Mouse (Mus musculus) midbrain, embryonic 11.5 days (tissue): ENCODE results near the gene Ttc16. TPM values are rescaled to one million over a fixed set of nuclear protein-coding genes. Genes with fewer than 3 reads are reported as not detected.

Experiments
- ATAC-seq: fragments of 200-750 bp; cut with Nextera tagmentation; 2 replicates; pipeline ENCODE4 v1.8.0; 2017; ENCODE audit warnings: moderate TSS enrichment, moderate library complexity; ENCODE audit not compliant: low FRiP score
- DNase-seq: peaks from one replicate; pipeline ENCODE4 v3.0.0; 2015; ENCODE audit warnings: low spot score; ENCODE audit errors: missing footprints
- H3K27ac ChIP-seq: fragments of 300-500 bp; sonication (generic); 2 replicates; pipeline ENCODE4 v1.5.1; 2014; ENCODE audit warnings: low read depth, low read length
- H3K27me3 ChIP-seq: fragments of 300-500 bp; sonication (generic); 2 replicates; pipeline ENCODE4 v1.6.1; 2014; ENCODE audit warnings: mild to moderate bottlenecking, low read length, moderate library complexity, mixed read lengths; ENCODE audit not compliant: control insufficient read depth, insufficient read depth
- H3K36me3 ChIP-seq: fragments of 300-500 bp; sonication (generic); 2 replicates; pipeline ENCODE4 v1.6.1; 2014; ENCODE audit warnings: mild to moderate bottlenecking, low read length, moderate library complexity, mixed read lengths; ENCODE audit not compliant: control insufficient read depth, insufficient read depth
- H3K4me1 ChIP-seq: fragments of 300-500 bp; sonication (generic); 2 replicates; pipeline ENCODE4 v1.6.1; 2014; ENCODE audit warnings: low read length; ENCODE audit not compliant: control insufficient read depth, insufficient read depth
- H3K4me2 ChIP-seq: fragments of 300-500 bp; sonication (generic); 2 replicates; pipeline ENCODE4 v1.6.1; 2014; ENCODE audit warnings: mild to moderate bottlenecking, moderate library complexity
- H3K4me3 ChIP-seq: fragments of 300-500 bp; sonication (generic); 2 replicates; pipeline ENCODE4 v1.5.1; 2014; ENCODE audit warnings: low read depth, low read length
- H3K9ac ChIP-seq: fragments of 300-500 bp; sonication (generic); 2 replicates; pipeline ENCODE4 v1.6.1; 2014; ENCODE audit warnings: low read length
- H3K9me3 ChIP-seq: fragments of 300-500 bp; sonication (generic); 2 replicates; pipeline ENCODE4 v1.6.1; 2016; ENCODE audit warnings: low read length; ENCODE audit not compliant: control insufficient read depth
- WGBS: fragments of 180-500 bp; shearing (Covaris S2); extraction: QIAGEN DNeasy Blood & Tissue Kit; methylation state at CpG from one replicate; pipeline ENCODE4 v1.1.7; 2014; 5-methylcytosine and 5-hydroxymethylcytosine counted together
- polyA plus RNA-seq: library from polyadenylated mRNA; unstranded; fragments of >200 nt; fragmentation: Nextera tagmentation; extraction: Ambion mirVana; gene quantifications from 2 replicates; pipeline ENCODE4 v1.2.1, GENCODE M21; 2014

Gene Ttc16
- polyA plus RNA-seq, 1 experiment from 2014 or later, result 0.30 TPM

DNA sequence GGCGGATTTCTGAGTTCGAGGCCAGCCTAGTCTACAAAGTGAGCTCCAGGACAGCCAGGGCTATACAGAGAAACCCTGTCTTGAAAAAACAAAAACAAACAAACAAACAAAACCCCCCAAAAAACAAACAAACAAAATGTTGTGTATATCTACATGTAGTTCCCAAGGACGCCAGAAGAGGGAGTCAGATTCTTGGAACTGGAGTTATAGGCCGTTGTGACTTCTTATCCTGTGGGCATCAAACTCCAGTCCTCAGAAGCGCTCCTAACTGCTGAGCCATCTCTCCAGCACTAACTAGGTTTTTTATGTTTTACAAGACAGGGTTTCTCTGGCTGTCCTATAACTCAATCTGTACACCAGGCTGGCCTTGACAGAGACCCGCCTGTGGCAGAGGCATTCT, 11.7 kb upstream of the Ttc16 start:
- Histone ChIP-seq H3K36me3 (no peaks in the 10 kb centered on the region), H3K27me3 (no peaks in the 10 kb centered on the region), H3K9me3 (no peaks in the 10 kb centered on the region), H3K4me3 (no peak overlapping the region), H3K4me2 (no peak overlapping the region), H3K9ac (no peak overlapping the region), H3K4me1 (no peaks in the 10 kb centered on the region), H3K27ac (no peak overlapping the region)
- WGBS, result 65% methylated on average over 6 of the region's 6 CpGs
- no peak for DNase-seq
- no peak for ATAC-seq

DNA sequence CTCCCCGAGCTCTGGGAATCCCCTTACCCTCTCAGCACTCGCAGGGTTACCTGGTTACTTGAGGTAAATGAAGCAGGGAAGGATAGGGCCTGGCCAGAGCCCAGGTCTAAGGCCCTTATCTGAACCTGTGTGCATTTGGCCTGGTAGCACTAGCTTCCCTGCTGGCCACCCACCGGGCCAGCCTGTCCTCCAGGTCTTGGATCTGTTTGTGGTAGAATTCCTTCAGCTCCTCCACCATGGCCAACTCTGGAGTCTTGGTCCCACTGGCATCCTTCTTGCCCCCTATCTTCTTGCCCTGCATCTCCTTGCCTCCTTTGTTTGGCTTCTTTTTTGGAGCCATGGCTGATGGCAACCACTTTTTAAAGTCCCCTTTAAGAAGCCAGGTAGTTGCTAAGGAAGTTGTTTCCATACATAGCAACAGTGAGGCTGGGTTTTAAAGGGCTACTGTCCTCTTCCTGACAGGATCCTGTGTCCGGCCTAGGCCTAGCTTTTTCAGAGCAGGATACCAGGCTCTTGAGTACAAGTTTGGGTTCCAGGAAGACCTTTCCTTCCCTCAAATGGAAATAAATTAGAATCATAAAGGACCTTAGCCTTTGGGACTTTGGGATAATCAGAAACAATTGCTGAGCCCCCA, 8.7 kb upstream of the Ttc16 start, which contains the start of gene Cfap157:
Gene Cfap157, minus strand, starts transcription at position 381 of the 634 bp plus-strand sequence.
- Histone ChIP-seq H3K27me3 (no peaks in the 10 kb centered on the region), H3K4me1 (peaks cover 1% of the 10 kb centered on the region; the same call in 1 of the 2 replicates), H3K4me3 (no peak within 1 kb of the TSS), H3K9me3 (no peaks in the 10 kb centered on the region), H3K4me2 (no peak within 1 kb of the TSS), H3K27ac (no peak within 1 kb of the TSS), H3K36me3 (no peaks in the 10 kb centered on the region), H3K9ac (no peak within 1 kb of the TSS)
- peak; percentile 68 for DNase-seq
- WGBS, result 75% methylated on average over 4 of the region's 4 CpGs
- ATAC-seq, result no peak

DNA sequence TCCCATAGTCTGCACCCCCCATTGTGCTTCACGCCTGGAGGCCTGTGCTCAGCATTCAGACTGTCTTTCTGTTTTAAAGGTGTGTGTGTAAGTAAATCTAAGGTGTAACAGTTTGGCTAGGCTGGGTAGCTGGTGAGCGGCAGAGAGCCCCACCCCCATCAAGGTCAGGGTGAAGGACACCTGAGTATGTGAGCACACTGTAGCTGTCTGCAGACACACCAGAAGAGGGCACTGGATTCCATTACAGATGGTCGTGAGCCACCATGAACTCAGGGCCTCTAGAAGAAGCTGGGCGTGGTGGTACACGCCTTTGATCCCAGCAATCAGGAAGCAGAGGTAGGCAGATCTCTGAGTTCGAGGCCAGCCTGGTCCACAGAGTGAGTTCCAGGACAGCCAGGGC, 6.3 kb upstream of the Ttc16 start:
- H3K4me2 ChIP-seq, result no peak overlapping the region
- H3K27me3 ChIP-seq, result no peaks in the 10 kb centered on the region
- no peak for ATAC-seq
- H3K9me3 ChIP-seq, result no peaks in the 10 kb centered on the region
- H3K27ac ChIP-seq, result no peak overlapping the region
- WGBS, result 74% methylated on average over 6 of the region's 6 CpGs
- DNase-seq, result no peak
- H3K4me1 ChIP-seq, result peaks cover 3% of the 10 kb centered on the region; the same call in 1 of the 2 replicates
- no peaks in the 10 kb centered on the region for H3K36me3 ChIP-seq
- H3K9ac ChIP-seq, result no peak overlapping the region
- no peak overlapping the region for H3K4me3 ChIP-seq

DNA sequence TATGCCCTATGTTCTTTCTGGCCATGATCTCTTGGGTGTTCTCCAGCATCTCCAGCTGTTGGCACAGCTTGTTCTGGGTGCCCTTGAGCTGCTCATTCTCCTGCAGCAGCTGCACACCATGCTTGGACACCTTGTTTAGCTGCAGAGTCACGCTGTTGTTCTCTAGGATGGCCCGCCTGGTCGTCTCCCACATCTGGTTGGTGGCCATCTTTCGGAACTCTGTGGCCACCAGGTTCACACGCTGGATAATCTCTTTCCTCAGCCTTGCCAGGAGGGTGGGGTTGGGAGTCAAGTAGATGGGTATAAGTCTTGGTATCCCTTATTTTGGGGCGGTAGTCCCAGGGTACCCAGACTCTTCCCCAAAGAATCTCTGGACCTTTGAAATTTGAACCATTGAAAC, 4.3 kb upstream of the Ttc16 start:
- Histone ChIP-seq H3K4me1 (peaks cover 12% of the 10 kb centered on the region; the same call in 1 of the 2 replicates), H3K27me3 (no peaks in the 10 kb centered on the region), H3K4me2 (no peak overlapping the region), H3K27ac (no peak overlapping the region), H3K4me3 (no peak overlapping the region), H3K36me3 (no peaks in the 10 kb centered on the region), H3K9me3 (no peaks in the 10 kb centered on the region), H3K9ac (no peak overlapping the region)
- no peak for ATAC-seq
- peak; percentile 56 for DNase-seq
- WGBS, result 90% methylated on average over 6 of the region's 6 CpGs

DNA sequence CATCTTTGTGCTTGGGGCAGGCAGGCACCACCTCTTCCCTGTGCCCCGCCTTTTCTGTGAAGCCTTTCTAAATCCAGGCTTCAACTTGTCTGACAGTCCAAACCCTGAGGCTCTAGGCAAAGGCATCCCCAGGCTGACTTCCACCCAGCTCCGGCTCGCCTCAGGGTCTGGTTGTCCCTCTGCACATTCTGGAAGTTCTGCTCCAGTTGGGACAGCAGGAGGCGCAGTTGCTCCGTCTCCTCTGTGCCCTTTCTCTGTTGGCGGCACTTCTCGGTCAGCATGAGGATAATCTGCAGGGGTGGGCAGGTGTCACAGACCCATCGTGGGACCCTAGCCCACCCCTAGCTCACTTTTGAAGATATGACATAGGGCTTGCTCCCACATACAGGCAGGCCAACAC, 3.7 kb upstream of the Ttc16 start:
- peak; percentile 90 for DNase-seq
- no peak overlapping the region for H3K9ac ChIP-seq
- no peak overlapping the region for H3K27ac ChIP-seq
- 9% methylated on average over 8 of the region's 8 CpGs for WGBS
- no peaks in the 10 kb centered on the region for H3K9me3 ChIP-seq
- peaks cover 12% of the 10 kb centered on the region; the same call in 1 of the 2 replicates for H3K4me1 ChIP-seq
- H3K4me3 ChIP-seq, result no peak overlapping the region
- no peaks in the 10 kb centered on the region for H3K27me3 ChIP-seq
- no peaks in the 10 kb centered on the region for H3K36me3 ChIP-seq
- no peak for ATAC-seq
- no peak overlapping the region for H3K4me2 ChIP-seq

DNA sequence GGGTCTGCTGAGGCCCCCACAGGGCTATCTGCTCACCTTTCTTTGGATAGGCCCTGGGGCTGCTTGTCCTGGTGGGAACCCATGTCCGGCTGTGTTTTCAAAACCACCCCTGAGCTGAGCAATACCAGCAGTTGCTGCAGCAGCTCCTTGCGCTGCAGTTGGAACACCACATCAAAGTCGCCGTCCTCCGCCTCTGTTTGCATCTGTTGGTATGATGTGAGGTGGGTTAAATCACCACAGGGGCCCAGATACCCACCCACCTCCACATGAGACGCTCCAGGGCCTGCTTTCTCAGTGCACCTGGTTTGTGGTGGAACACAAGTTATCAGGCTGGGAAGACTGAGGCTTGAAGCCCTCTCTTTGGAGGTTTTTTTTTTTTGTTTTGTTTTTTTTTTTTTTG, 2.6 kb upstream of the Ttc16 start:
- DNase-seq (peak; percentile 1), ATAC-seq (no peak)
- H3K36me3 ChIP-seq, result no peaks in the 10 kb centered on the region
- 87% methylated on average over 6 of the region's 6 CpGs for WGBS
- no peak overlapping the region for H3K4me3 ChIP-seq
- no peaks in the 10 kb centered on the region for H3K9me3 ChIP-seq
- H3K4me2 ChIP-seq, result no peak overlapping the region
- H3K4me1 ChIP-seq, result peaks cover 12% of the 10 kb centered on the region; the same call in 1 of the 2 replicates
- no peak overlapping the region for H3K9ac ChIP-seq
- H3K27ac ChIP-seq, result no peak overlapping the region
- no peaks in the 10 kb centered on the region for H3K27me3 ChIP-seq

DNA sequence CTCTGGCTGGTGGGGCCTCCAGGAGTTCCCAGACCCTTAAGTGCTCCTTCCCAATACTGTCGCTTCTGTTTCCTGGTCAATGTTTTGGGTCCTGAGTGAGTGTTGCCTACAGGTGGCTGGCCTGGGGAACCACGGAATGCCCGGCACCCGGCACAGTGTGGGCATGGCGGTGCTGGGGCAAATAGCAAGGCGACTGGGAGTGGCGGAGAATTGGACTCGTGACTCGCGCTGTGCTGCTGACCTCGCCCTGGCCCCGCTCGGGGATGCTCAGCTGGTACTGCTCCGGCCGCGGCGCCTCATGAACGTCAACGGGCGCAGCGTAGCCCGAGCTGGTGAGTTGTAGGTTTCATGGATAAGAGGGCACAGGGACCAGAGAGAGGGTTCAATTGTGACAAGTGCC, 759 bp upstream of the Ttc16 start:
- Histone ChIP-seq H3K27ac (no peak overlapping the region), H3K4me3 (peak overlapping the region; percentile 54), H3K36me3 (no peaks in the 10 kb centered on the region), H3K4me2 (peak overlapping the region; percentile 76), H3K4me1 (peaks cover 12% of the 10 kb centered on the region; the same call in 1 of the 2 replicates), H3K27me3 (no peaks in the 10 kb centered on the region), H3K9ac (peak overlapping the region; percentile 54), H3K9me3 (no peaks in the 10 kb centered on the region)
- 26% methylated on average over 22 of the region's 22 CpGs for WGBS
- DNase-seq (no peak), ATAC-seq (no peak)

DNA sequence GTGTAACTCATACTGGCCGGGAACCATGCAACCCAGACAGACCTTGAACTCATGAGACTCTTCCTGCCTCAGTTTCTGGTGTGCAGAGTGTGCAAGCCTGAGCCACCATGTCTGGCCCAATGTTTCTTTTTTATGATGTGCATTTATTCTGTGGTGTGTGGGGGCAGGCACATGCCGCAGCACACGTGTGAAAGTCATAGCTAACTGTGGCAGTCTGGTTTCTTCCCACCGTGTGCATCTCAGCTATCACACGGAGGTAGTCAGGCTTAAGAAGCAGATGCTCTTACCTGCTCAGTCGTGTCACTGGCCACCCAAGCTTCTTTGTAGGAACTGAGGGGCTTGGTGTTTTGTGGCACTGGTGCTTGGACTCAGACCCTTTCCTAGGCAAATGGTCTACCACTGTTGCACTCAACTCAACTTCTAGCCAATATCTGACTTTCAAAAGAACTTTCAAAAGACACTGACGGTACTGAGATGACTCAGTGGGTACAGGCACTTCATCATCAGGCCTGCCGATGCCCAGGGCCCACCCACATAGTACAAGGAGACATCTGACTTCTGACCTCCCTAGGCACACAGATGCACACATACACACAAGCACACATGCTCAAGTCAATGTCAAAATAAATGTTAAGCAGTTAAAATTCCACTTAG, 2.7 kb downstream of the Ttc16 start:
- Histone ChIP-seq H3K27ac (no peak overlapping the region), H3K36me3 (no peaks in the 10 kb centered on the region), H3K4me3 (no peak overlapping the region), H3K4me1 (peaks cover 14% of the 10 kb centered on the region), H3K4me2 (no peak overlapping the region), H3K27me3 (no peaks in the 10 kb centered on the region), H3K9ac (no peak overlapping the region), H3K9me3 (no peaks in the 10 kb centered on the region)
- WGBS, result 79% methylated on average over 8 of the region's 8 CpGs
- DNase-seq (no peak), ATAC-seq (no peak)

DNA sequence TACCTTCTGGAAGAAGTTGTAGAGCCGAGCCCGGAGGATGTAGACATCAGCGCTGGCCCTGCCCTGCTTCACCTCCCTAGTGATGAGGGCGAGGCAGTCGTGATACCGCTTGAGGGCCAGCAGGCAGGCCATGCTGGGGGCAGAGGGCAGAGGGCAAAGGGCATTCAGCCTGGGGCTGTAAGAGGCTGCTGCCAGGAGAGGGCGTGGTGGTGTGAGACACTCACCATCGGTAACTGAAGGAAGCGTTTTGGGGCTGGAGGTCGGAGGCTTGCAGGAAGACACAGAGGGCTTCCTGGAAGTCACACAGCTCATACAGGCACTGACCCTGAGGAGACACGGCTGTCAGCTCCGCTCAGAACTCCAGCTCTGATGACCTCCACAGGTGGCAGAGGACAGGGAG, 3.5 kb downstream of the Ttc16 start:
- Histone ChIP-seq H3K4me1 (peaks cover 14% of the 10 kb centered on the region), H3K36me3 (no peaks in the 10 kb centered on the region), H3K9me3 (no peaks in the 10 kb centered on the region), H3K27ac (no peak overlapping the region), H3K4me3 (no peak overlapping the region), H3K9ac (no peak overlapping the region), H3K4me2 (no peak overlapping the region), H3K27me3 (no peaks in the 10 kb centered on the region)
- 34% methylated on average over 12 of the region's 12 CpGs for WGBS
- DNase-seq (no peak), ATAC-seq (no peak)
